Mouse (Mus musculus) lung, adult 10 weeks (tissue): ENCODE data around the gene Zfp667. TPM values are rescaled to one million over a fixed set of nuclear protein-coding genes. Genes with fewer than 3 reads are reported as not detected.

Experiments used
- polyA plus RNA-seq: library from polyadenylated mRNA; stranded (reverse); fragments of 350-450 nt; fragmentation: Illumina TruSeq; extraction: RNeasy Lipid Tissue Mini Kit (QIAGEN cat#74804); gene quantifications from one replicate; pipeline ENCODE4 v1.2.3, GENCODE M21; 2014; ENCODE audit warnings: low read depth, low replicate concordance; ENCODE audit not compliant: insufficient read depth

Zfp667 gene
- 2.2 TPM for polyA plus RNA-seq

DNA sequence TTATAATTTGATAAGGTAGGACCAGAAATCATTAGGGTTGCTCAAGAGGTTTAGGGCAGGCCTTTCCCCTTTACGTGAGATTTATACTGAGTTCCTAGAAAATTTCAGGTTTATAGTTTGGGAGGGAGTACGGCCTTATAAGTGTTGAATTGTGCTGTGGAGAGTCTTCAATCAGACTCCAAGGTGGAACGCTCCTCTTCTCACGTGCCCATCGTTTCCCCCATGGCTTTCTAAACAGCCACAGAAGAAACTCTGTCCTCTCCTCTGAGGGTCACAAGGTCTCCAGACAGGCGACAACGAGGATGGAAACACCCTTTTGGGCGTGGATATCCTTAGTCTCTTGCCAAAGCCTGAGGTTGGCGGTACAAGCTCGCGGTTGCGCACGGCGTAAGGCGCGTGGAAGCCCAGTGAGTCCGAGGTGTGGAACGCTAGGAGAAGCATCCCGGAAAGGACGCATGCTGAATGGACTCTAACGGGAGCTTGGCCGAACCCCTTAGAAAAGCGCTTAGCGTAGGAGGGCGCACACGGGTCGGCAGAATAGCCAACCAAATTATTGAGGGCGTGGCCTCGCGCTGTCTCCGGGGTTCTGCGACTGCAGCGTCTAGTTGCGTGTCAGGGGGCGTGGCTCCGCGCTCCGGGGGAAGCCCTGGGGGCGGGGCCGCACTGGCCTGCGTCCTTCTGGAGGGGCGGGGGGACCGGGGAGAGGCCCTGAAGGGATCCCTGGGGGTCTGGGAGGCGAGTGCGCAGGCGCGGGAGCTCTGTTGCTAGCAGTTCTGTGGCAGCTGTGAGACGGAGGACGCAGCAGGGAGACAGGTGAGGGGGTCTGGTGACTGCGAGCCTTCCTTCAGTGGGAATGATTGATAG lies at the start of gene Zfp667:
Gene Zfp667, plus strand, starts transcription at position 738 of the 864 bp plus-strand sequence.

GRCm38 (mm10) chr7:6252410-6252809 lies 34.0 kb upstream of the Zfp667 start, which contains the start of gene Epp13:
Epp13 (plus strand) TSS chr7:6252710.

GRCm38 (mm10) chr7:6331233-6331956 lies 45.0 kb downstream of the Zfp667 start, which contains the start of gene Zfp583:
Zfp583 (minus strand) TSS chr7:6331285.

GRCm38 (mm10) chr7:6343501-6344071 lies 57.2 kb downstream of the Zfp667 start, which contains the start of gene Gm3854:
Gm3854 (plus strand) TSS chr7:6343759.

Other genes starting within 250 kb of the Zfp667 start
- gene Nlrp4c, start 241.4 kb upstream of the Zfp667 start, polyA plus RNA-seq: not detected
- gene Zfp787, start 130.6 kb upstream of the Zfp667 start, polyA plus RNA-seq: 20.2 TPM
- gene Zfp444, start 114.4 kb upstream of the Zfp667 start, polyA plus RNA-seq: 15.7 TPM
- gene Galp, start 89.5 kb upstream of the Zfp667 start, polyA plus RNA-seq: not detected
- gene Zscan5b, start 64.3 kb upstream of the Zfp667 start, polyA plus RNA-seq: not detected
- not detected for gene Epp13, start 33.9 kb upstream of the Zfp667 start, polyA plus RNA-seq
- 1.8 TPM for gene Zfp583, start 44.7 kb downstream of the Zfp667 start, polyA plus RNA-seq
- 0.27 TPM for gene Gm3854, start 57.2 kb downstream of the Zfp667 start, polyA plus RNA-seq
- 1.1 TPM for gene Zfp78, start 76.7 kb downstream of the Zfp667 start, polyA plus RNA-seq
- 2.1 TPM for gene Zfp28, start 96.7 kb downstream of the Zfp667 start, polyA plus RNA-seq
- gene Smim17, start 112.1 kb downstream of the Zfp667 start, polyA plus RNA-seq: not detected
- gene Gm20715, start 123.7 kb downstream of the Zfp667 start, polyA plus RNA-seq: not detected
- gene Olfr1344, start 152.1 kb downstream of the Zfp667 start, polyA plus RNA-seq: not detected
- gene Olfr1336, start 169.6 kb downstream of the Zfp667 start, polyA plus RNA-seq: not detected
- not detected for gene Olfr1346, start 180.5 kb downstream of the Zfp667 start, polyA plus RNA-seq
- not detected for gene Olfr5, start 200.4 kb downstream of the Zfp667 start, polyA plus RNA-seq
- not detected for gene Olfr1347, start 213.2 kb downstream of the Zfp667 start, polyA plus RNA-seq
- gene Olfr1348, start 222.2 kb downstream of the Zfp667 start, polyA plus RNA-seq: not detected
- gene Olfr1349, start 236.4 kb downstream of the Zfp667 start, polyA plus RNA-seq: not detected